Mouse (Mus musculus) heart, embryonic 11.5 days (tissue): ENCODE measurements around the gene Lrrk1. TPM values are rescaled to one million over a fixed set of nuclear protein-coding genes. Genes with fewer than 3 reads are reported as not detected.
A peak's percentile ranks its signal among the peaks of the same experiment; 100 is the strongest.

Source experiments
- ATAC-seq: fragments of 200-750 bp; cut with Nextera tagmentation; replicated peaks from 2 replicates; pipeline ENCODE4 v1.8.0; 2017; ENCODE audit warnings: moderate library complexity; ENCODE audit not compliant: insufficient number of reproducible peaks, low FRiP score, low TSS enrichment
- H3K27ac ChIP-seq: fragments of 300-500 bp; sonication (generic); 2 replicates; pipeline ENCODE4 v1.5.1; 2014; ENCODE audit warnings: mild to moderate bottlenecking, low read depth, low read length
- H3K27me3 ChIP-seq: fragments of 300-500 bp; sonication (generic); 2 replicates; pipeline ENCODE4 v1.6.1; 2014; ENCODE audit warnings: mild to moderate bottlenecking, low read length, mixed read lengths; ENCODE audit not compliant: control insufficient read depth, insufficient read depth
- H3K36me3 ChIP-seq: fragments of 300-500 bp; sonication (generic); 2 replicates; pipeline ENCODE4 v1.6.1; 2014; ENCODE audit warnings: mild to moderate bottlenecking, low read length, moderate library complexity, mixed read lengths; ENCODE audit not compliant: control insufficient read depth, insufficient read depth
- H3K4me1 ChIP-seq: fragments of 300-500 bp; sonication (generic); 2 replicates; pipeline ENCODE4 v1.6.1; 2014; ENCODE audit warnings: low read length; ENCODE audit not compliant: control insufficient read depth, insufficient read depth
- H3K4me2 ChIP-seq: fragments of 300-500 bp; sonication (generic); 2 replicates; pipeline ENCODE4 v1.6.1; 2014; ENCODE audit warnings: mild to moderate bottlenecking, moderate library complexity
- H3K4me3 ChIP-seq: fragments of 300-500 bp; sonication (generic); 2 replicates; pipeline ENCODE4 v1.5.1; 2014; ENCODE audit warnings: low read depth, low read length
- H3K9ac ChIP-seq: fragments of 300-500 bp; sonication (generic); 2 replicates; pipeline ENCODE4 v1.6.1; 2014; ENCODE audit warnings: mild to moderate bottlenecking, low read depth, low read length, moderate library complexity
- H3K9me3 ChIP-seq: fragments of 300-500 bp; sonication (generic); replicated peaks from 2 replicates; pipeline ENCODE4 v1.6.1; 2016; ENCODE audit warnings: low read length; ENCODE audit not compliant: control insufficient read depth
- WGBS: fragments of 180-500 bp; shearing (Covaris S2); extraction: QIAGEN DNeasy Blood & Tissue Kit; methylation state at CpG from one replicate; pipeline ENCODE4 v1.1.7; 2014; ENCODE audit not compliant: insufficient replicate concordance; 5-methylcytosine and 5-hydroxymethylcytosine counted together
- polyA plus RNA-seq: library from polyadenylated mRNA; unstranded; fragments of >200 nt; fragmentation: Nextera tagmentation; extraction: Ambion mirVana; gene quantifications from 2 replicates; pipeline ENCODE4 v1.2.1, GENCODE M21; 2014

Gene Lrrk1
- polyA plus RNA-seq, 1 experiment from 2014 or later, result 6.3 TPM

DNA sequence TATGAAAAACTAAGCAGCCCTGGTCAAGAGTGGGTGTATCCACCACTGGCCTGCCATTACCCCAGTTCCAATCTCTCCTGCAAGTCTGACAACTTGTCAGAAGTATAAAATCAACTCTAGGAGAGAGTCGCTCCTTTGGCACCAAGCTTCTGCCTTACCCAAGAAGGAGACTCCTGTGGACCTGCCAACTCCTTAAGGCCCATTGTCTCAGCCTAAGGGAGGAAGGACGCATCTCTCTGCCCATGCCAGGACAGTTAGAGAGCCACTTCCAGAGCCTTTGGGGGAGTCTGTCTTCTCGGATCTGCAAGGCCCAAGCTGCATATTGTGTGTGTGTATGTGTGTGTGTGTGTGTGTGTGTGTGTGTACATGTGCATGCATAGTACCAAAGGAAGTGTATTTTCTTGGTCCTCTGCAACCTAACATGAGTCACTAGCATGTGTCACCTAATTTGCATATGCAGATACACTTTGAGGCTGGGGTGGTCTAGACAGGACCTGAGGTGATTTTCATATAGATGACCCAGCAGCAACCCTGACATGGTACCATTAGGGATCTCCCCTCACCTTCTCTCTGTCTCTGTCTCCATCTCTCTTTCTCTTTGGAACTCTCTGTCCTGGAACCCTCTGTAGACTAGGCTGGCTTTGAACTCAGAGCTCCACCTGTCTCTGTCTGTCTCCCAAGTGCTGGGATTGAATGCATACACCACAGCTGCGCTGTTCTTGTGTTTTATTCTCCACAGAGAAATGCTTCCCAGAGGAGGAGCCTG, 168.9 kb downstream of the Lrrk1 start:
- H3K9ac ChIP-seq, result no peak overlapping the region
- H3K36me3 ChIP-seq, result no peaks in the 10 kb centered on the region
- ATAC-seq, result no peak
- H3K4me1 ChIP-seq, result peaks cover 22% of the 10 kb centered on the region
- no peaks in the 10 kb centered on the region for H3K27me3 ChIP-seq
- no peak overlapping the region for H3K27ac ChIP-seq
- no peak overlapping the region for H3K4me3 ChIP-seq
- WGBS, result 79% methylated on average over 4 of the region's 4 CpGs
- H3K9me3 ChIP-seq, result no peaks in the 10 kb centered on the region
- H3K4me2 ChIP-seq, result no peak overlapping the region

DNA sequence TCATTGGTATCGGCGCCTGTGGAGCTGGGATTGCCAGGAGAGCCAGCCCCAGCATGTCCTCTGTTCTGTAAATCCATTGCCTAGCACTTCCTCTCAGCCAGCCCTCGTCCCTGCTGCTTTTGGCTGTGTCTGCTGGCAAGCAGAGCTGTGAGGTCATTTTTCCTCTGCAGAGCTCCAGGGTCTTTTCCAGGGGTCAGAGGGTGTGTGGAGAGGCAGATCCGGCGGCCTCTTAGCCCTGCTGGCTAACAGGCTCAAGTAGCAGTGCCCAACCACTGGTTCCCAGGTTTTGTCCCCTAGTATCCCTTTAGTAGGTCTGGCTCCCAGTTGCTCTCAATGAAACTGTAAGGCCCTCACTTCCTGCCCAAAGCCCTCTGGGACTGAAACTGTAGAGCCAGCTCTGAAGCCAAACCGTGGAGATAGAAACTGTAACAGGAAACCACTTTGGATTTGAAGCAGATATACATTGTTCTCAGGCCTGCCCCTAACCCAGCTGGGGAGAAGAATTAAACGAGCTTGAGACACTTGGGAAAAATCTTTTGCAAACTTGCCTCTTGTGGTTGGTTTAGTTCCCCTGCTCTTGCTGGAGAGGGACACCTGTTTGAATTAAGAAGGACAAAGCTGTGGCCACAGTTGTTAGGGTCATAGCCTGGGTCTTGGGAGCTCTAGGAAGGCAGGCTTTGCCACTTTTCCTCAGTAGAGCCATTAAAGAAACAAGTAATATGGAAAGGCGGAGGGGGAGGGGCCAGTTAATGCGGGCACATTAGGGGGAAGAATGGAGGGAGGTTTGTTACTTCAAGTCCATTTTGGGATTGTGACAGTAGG, 169.7 kb downstream of the Lrrk1 start:
- H3K4me1 ChIP-seq, result peaks cover 22% of the 10 kb centered on the region
- H3K4me2 ChIP-seq, result no peak overlapping the region
- H3K27ac ChIP-seq, result peak overlapping the region; percentile 86
- no peaks in the 10 kb centered on the region for H3K27me3 ChIP-seq
- no peak overlapping the region for H3K4me3 ChIP-seq
- WGBS, result 42% methylated on average over 9 of the region's 9 CpGs
- H3K9me3 ChIP-seq, result no peaks in the 10 kb centered on the region
- H3K36me3 ChIP-seq, result no peaks in the 10 kb centered on the region
- 0 out of 2 replicates have a peak overlapping the region, but pooled peaks have one; percentile 5 for H3K9ac ChIP-seq
- no peak; the same call in 1 of the 2 replicates for ATAC-seq

DNA sequence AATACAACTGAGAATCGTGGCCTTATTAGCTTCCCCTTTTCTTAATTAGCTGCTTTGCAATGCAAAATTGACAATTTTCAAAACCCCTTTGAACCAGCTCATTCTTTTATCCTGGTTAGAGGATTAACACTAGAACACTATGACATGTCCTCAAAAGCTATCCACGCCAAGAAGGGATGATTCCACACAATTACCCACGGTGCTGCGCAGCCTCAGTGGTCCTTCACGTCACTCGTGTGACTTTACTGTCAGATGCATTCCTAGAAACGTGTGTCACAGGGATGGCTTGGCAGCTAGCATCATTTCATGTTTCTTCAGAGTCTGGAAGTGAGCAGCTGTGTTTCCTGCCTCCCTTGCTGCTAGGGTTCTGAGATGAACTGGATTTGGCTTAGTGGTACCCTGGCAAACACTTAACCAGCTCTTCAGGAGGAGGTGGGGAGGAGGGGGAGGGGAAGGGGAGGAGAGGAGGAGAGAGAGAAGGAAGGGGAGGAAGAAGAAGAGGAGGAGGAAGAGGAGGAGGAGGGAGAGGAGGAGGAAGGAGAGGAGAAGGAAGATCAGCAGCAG, 170.5 kb downstream of the Lrrk1 start:
- H3K27me3 ChIP-seq, result no peaks in the 10 kb centered on the region
- WGBS, result 75% methylated on average over 7 of the region's 7 CpGs

DNA sequence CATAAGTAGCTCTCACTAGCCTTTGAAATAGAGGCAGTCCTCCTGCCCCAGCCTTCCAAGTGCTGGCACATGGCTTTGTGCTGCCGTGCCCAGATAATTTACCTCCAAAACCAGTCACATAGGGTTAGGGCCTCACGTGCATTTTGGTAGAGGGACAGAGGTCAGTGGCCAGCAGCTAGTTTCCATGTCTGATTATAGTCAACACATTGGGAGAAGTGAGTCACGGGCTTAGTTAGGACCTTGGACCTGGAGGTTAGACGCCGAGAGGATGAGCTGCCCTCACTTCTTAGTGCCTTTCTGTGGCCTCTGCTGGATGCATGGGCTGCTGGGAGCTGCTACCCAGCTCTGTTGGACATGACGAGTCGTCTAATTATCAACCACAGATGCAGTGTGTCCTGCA, 171.1 kb downstream of the Lrrk1 start:
- no peak overlapping the region for H3K27ac ChIP-seq
- H3K9me3 ChIP-seq, result no peaks in the 10 kb centered on the region
- 77% methylated on average over 7 of the region's 7 CpGs for WGBS
- H3K36me3 ChIP-seq, result no peaks in the 10 kb centered on the region
- H3K4me3 ChIP-seq, result no peak overlapping the region
- H3K9ac ChIP-seq, result no peak overlapping the region
- no peaks in the 10 kb centered on the region for H3K27me3 ChIP-seq
- no peak for ATAC-seq
- no peak overlapping the region for H3K4me2 ChIP-seq
- peaks cover 19% of the 10 kb centered on the region for H3K4me1 ChIP-seq

More for the DNA sequence above, 170.5 kb downstream of the Lrrk1 start:
- ATAC-seq, result no peak
- Histone ChIP-seq H3K4me1 (peaks cover 21% of the 10 kb centered on the region), H3K4me2 (no peak overlapping the region), H3K9ac (peak overlapping the region; percentile 30; the same call in 1 of the 2 replicates), H3K36me3 (no peaks in the 10 kb centered on the region), H3K27ac (peak overlapping the region; percentile 86), H3K4me3 (no peak overlapping the region), H3K9me3 (no peaks in the 10 kb centered on the region)

DNA sequence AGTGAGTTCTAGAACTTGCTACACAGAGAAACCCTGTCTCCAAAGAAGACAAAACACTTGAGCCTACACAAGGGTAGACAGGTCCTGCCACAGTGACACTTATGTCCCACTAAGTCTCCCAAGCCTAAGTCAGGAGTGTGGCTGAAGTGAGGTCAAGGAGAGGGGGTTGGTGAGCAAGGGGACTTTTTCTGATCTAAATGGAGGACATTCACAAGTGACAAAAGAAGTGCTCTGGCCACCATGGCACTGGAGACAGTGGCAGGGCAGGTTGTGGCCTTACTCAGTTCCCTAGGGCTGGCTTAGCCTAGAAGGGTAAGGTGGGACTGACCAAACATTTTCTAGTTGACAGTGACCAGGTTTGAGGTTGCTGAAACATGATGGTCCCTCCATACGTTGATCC, 172.2 kb downstream of the Lrrk1 start:
- Histone ChIP-seq H3K9ac (no peak overlapping the region), H3K27ac (no peak overlapping the region), H3K4me2 (no peak overlapping the region), H3K36me3 (no peaks in the 10 kb centered on the region), H3K9me3 (no peaks in the 10 kb centered on the region), H3K4me3 (no peak overlapping the region), H3K27me3 (no peaks in the 10 kb centered on the region), H3K4me1 (peaks cover 19% of the 10 kb centered on the region)
- WGBS, result 80% methylated on average over 1 of the region's 1 CpGs
- ATAC-seq, result no peak

- Histone ChIP-seq H3K4me1 (peaks cover 19% of the 10 kb centered on the region), H3K27me3 (no peaks in the 10 kb centered on the region), H3K4me3 (no peak overlapping the region), H3K36me3 (no peaks in the 10 kb centered on the region), H3K9me3 (no peaks in the 10 kb centered on the region), H3K27ac (no peak overlapping the region), H3K4me2 (no peak overlapping the region), H3K9ac (no peak overlapping the region)
- no peak for ATAC-seq
- 73% methylated on average over 6 of the region's 6 CpGs for WGBS
These were observed 173.7 kb downstream of the Lrrk1 start for GRCm38 (mm10) chr7:66214477-66214876.

- no peak overlapping the region for H3K4me2 ChIP-seq
- WGBS, result 82% methylated on average over 1 of the region's 1 CpGs
These were observed 175.3 kb downstream of the Lrrk1 start for GRCm38 (mm10) chr7:66212887-66213286.

DNA sequence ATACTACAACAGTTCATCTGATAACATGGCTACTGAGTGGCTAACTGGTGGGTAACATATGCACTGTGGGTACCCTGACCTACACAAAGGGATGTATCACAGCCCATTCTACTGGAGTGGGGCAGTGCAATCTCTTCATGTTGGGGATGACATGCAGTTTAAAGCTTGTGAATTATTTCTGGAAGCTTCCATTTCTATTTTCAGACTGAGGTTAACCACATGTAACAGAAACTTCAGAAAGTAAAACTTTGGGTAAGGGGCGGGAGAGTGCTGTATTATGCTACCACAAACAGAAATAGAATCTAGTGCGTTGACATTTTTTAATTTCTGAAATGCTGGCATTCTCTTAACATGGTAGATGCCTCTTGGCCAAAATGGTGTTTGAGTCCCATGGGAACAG, 178.2 kb downstream of the Lrrk1 start:
- H3K36me3 ChIP-seq, result no peaks in the 10 kb centered on the region
- H3K27ac ChIP-seq, result no peak overlapping the region
- no peak overlapping the region for H3K9ac ChIP-seq
- H3K4me1 ChIP-seq, result no peaks in the 10 kb centered on the region
- WGBS, result 82% methylated on average over 2 of the region's 2 CpGs
- no peaks in the 10 kb centered on the region for H3K9me3 ChIP-seq
- no peak for ATAC-seq
- H3K27me3 ChIP-seq, result no peaks in the 10 kb centered on the region
- no peak overlapping the region for H3K4me2 ChIP-seq
- no peak overlapping the region for H3K4me3 ChIP-seq

More at GRCm38 (mm10) chr7:66212887-66213286, 175.3 kb downstream of the Lrrk1 start:
- H3K4me3 ChIP-seq, result no peak overlapping the region
- peaks cover 5% of the 10 kb centered on the region for H3K4me1 ChIP-seq
- H3K27me3 ChIP-seq, result no peaks in the 10 kb centered on the region
- H3K9ac ChIP-seq, result no peak overlapping the region
- no peaks in the 10 kb centered on the region for H3K9me3 ChIP-seq
- H3K36me3 ChIP-seq, result no peaks in the 10 kb centered on the region
- no peak for ATAC-seq
- no peak overlapping the region for H3K27ac ChIP-seq
